Mouse (Mus musculus) kidney, adult 10 weeks (tissue): ENCODE results near the gene Tnnt1. TPM values are rescaled to one million over a fixed set of nuclear protein-coding genes. Genes with fewer than 3 reads are reported as not detected.

ENCODE experiments used
- polyA plus RNA-seq: library from polyadenylated mRNA; stranded (reverse); fragments of 350-450 nt; fragmentation: Illumina TruSeq; extraction: RNeasy Lipid Tissue Mini Kit (QIAGEN cat#74804); gene quantifications from one replicate; pipeline ENCODE4 v1.2.3, GENCODE M21; 2014; ENCODE audit warnings: low read depth, low replicate concordance

Tnnt1 gene
- 0.85 TPM for polyA plus RNA-seq

DNA sequence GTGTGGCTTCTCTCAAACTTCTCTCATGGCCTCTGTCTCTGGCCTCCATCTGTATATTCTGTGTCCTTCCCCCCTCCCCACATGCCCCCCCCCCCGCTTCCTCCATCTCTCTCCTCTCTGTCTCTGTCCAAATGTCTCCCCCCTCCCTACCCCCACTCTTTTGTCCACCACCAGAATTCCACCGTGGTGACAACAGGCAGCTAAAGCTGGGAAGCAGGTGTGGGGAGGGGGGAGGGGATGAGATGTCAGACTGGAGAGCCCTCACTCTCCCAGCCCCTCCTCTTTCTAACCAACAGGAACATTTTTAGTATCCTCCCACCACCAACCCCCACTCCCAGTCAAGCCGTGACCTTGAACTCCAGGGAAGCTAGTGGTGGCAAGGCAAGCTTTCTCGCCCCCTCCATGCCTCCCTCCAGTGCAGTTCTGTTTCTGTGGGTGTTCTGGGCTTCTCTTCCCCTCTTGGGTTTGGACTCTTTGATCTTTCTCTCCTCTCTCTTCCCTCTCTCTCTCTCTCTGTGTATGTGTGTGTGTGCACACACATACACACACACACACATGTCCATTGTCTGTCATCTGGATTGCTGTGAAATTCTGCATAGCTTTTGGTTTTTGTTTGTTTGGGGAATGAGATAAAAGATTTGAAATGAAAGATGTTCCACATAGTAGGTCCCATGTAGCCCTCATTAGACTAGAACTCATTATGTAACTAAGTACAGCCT, at the start of gene Tnnt1:
TSS of gene Tnnt1 (minus strand) at position 51 of the 719 bp plus-strand sequence.

DNA sequence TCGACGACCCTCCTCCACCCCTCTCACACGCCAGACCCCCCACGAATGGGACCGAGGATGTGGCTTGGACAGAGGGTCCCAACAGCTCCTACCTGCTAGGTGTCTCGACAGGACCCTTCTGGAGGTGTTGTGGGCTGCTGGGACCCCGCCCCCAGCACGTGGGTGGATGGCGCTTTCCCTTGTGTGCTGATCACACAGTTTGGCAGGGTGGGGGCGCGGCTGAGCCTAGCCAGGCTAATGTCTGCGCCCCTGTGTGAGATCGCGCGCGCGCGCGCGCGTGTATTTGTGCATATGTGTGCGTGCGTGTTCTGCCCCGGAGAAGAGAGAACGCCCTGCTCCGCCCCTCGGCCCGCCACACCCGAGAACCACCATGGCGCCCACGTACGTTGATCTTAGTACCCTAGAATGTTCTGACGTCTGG, 31.0 kb upstream of the Tnnt1 start, which contains the start of gene Syt5:
TSS of gene Syt5 (minus strand) at position 321 of the 421 bp plus-strand sequence.

DNA sequence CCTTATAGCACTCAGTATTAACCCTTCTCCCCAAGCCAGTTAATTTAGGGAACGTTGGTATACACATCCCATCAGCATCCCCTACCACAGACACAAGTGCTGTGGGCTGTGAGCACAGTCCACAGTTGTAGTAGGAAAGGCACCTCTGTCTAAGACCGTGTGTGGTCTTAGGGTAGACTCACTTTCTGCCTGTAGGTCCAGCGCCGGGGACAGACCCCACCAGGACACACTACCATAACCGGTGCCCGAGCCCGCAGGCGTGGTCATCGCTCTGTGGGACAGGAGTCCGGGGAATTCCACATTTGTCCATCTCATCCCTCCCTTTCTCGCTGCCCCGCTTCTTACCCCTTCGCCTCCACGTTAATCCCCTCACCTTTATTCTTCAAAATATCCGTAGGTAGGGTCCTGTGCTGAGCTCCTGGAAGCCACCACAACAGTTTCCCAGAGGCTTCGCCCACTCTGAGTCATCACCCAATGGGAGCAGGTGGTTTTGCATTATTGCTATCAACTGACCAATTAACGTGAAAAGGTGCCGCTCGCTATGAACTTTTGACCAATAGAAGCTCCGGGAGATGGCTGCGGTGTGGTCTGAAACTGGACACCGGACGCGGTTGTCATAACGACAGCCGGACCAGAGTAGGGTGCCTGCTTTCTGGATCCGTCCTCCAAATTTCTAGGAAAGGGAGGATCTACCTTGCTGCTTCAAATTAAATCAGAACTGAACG, 16.0 kb upstream of the Tnnt1 start, which contains the start of gene Dnaaf3:
TSS of gene Dnaaf3 (minus strand) at position 449 of the 725 bp plus-strand sequence.

GRCm38 (mm10) chr7:4524212-4524922, 8.2 kb upstream of the Tnnt1 start, which contains the start of gene Tnni3:
Gene Tnni3, minus strand, starts transcription at chr7:4524229.

DNA sequence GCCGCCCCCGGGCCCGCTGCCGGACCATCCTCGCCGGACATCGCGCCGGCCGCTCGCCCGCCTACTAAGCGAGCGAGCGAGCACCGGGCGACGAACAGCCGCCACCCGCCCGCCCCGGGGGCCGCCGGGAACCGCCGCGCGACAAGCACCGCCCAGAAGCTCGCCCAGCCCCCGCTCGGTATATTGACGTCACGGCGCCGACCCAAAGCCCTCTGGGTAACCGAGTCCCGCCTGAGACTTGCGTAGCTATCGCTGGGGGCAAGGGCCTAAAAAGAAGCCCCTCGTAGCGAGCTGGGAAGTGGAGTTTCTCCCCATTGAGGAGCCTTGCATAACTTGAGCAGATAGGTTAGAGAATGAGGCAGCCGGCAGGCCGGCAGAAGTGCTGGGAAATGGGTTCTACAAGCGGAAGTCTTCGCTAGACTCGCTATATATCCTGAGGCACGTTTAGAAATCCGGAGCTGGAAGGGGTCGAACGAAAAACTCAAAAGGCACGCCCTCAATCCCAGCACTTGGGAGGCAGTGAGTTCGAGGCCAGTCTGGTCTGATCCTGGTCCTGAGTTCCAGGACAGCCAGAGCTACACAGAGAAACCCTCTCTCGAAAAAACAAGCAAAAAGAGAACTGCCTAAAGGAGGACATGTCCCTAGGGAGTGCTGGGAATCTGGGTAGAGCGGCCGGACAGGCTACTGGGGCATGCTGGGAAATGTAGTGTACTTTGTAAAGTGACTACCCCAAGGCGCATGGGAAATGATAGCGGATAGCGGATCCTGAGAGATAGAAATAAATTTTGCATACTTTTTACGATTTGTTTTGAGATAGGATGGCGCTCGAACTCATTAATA, 14.4 kb downstream of the Tnnt1 start, which contains the start of gene Ppp1r12c:
TSS of gene Ppp1r12c (minus strand) at position 123 of the 840 bp plus-strand sequence.

DNA sequence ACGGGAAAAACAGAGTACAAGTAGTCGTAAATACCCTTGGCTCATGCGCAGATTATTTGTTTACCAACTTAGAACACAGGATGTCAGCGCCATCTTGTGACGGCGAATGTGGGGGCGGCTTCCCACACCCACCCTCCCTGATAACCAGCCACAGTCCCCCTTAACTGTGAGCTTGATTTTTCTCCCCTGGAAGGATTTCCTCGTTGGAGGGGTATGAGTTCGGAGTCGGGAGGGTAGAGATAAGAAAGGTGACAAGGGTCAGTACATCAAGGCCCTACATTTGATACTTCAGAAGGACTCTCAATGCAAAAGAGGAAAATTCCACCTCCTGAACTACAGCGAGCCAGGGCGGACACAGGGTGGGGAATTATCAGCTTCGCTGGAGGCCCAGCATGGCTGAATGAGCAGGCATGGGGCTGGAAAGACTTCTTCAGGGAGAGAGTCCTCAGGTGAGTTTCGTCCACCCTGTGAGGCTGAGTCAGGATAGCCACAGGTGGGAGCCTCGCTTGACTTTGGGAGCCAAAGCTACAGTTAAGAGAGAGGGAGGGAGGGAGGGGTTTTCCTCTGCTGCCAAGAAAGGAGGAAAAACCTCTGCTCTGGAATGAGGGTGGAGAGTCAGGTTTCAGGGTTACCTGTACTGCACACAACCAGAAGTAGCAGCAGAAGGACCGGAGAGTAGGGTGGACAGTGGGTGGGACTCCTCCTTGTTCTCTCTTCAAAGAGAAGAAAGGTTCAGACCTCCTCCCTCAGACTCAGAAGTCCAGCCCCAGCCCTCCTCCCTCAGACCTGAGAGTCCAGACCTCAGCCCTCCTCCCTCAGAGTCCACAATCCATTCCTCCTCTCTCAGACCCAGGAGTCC, 55.4 kb downstream of the Tnnt1 start, which contains the start of gene Eps8l1:
TSS of gene Eps8l1 (plus strand) at position 99 of the 859 bp plus-strand sequence.

Other genes with a start within 250 kb of the Tnnt1 start
- not detected for gene Ncr1, start 178.7 kb downstream of the Tnnt1 start, polyA plus RNA-seq
- not detected for gene Gp6, start 118.6 kb downstream of the Tnnt1 start, polyA plus RNA-seq
- gene Rdh13, start 70.7 kb downstream of the Tnnt1 start, polyA plus RNA-seq: 9.4 TPM
- gene Eps8l1, start 55.7 kb downstream of the Tnnt1 start, polyA plus RNA-seq: 1.1 TPM
- gene Ppp1r12c, start 14.7 kb downstream of the Tnnt1 start, polyA plus RNA-seq: 2.8 TPM
- not detected for gene Tnni3, start 7.8 kb upstream of the Tnnt1 start, polyA plus RNA-seq
- not detected for gene Dnaaf3, start 16.1 kb upstream of the Tnnt1 start, polyA plus RNA-seq
- gene Syt5, start 31.2 kb upstream of the Tnnt1 start, polyA plus RNA-seq: not detected
- not detected for gene Ptprh, start 87.7 kb upstream of the Tnnt1 start, polyA plus RNA-seq
- gene Tmem86b, start 115.0 kb upstream of the Tnnt1 start, polyA plus RNA-seq: 3.1 TPM
- gene Ppp6r1, start 142.6 kb upstream of the Tnnt1 start, polyA plus RNA-seq: 11.6 TPM
- gene Hspbp1, start 168.7 kb upstream of the Tnnt1 start, polyA plus RNA-seq: not detected
- gene Brsk1, start 174.2 kb upstream of the Tnnt1 start, polyA plus RNA-seq: 0.24 TPM
- not detected for gene Tmem150b, start 208.9 kb upstream of the Tnnt1 start, polyA plus RNA-seq
- gene Kmt5c, start 223.7 kb upstream of the Tnnt1 start, polyA plus RNA-seq: 0.89 TPM
- gene Cox6b2, start 236.7 kb upstream of the Tnnt1 start, polyA plus RNA-seq: not detected